Mouse (Mus musculus): Measurements from ENCODE around the gene Nop14.

The Nop14 gene

DNA sequence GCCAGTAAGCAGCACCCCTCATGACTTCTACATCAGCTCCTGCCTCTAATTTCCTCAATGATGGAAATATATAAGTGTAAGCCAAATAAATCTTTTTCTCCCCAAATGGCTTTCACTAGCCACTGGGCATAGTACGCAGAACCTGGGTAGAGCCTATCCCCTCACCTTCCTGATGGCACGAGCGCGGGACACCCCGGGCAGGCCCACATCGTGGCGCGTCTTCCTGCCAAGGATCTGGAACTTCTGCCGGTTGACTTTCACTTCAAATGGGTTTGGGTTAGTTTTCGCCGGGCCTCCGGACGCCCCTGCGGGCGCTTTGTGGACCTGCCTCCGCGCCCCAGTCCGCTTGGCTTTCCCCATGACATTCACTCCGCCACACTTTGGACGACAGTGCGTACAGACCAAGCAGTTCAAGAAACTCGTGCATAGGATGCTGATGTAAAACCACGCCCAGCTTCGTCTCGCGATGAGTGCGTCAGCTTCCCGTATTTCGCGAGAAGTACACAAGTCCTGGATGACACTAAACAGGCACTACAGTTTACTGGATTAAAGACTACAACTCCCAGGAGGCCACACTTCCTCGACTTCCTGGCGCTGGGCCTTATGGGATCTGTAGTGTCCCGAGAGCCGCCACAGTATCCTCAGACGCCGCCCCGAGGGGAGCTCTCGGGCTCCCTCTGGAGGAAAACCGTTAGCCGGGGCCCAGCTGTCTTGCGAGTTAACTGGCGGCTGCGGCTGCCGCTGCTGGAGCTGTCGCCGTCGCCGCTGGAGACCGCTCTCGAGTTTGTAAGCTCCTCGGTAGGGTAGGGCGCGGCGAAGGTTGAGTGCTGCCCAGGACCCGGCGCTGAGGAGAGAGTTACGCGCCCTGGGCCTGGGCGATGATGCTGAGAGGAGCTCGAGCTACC is at the start of gene Nop14, which contains the start of gene Grk4:
Nop14 (minus strand) TSS at position 463 of the 905 bp plus-strand sequence.
Grk4 (plus strand) TSS at position 694 of the 905 bp plus-strand sequence.
- WGBS: under 1% methylated on average over 60 of the region's 60 CpGs

DNA sequence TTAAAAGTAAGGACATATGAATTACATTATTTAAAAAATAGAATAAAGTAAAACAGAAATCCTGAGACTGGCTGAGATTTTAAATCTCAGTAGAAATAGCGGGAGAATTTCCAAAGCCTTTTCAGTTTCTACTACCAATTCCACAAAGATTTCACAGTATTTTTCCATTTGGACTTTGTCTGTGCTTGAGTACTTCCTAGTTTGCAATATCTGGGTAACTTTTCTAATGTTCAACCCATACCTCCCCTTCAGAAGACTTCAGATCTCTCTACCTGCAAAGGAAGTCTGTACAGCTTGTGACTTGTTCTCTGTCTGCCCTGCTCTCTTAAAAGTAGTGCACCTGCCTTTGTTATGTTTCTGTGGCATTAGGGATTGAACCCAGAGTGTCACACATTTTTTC is 48.5 kb upstream of the Nop14 start:
- 98% methylated on average over 1 of the region's 1 CpGs for WGBS

DNA sequence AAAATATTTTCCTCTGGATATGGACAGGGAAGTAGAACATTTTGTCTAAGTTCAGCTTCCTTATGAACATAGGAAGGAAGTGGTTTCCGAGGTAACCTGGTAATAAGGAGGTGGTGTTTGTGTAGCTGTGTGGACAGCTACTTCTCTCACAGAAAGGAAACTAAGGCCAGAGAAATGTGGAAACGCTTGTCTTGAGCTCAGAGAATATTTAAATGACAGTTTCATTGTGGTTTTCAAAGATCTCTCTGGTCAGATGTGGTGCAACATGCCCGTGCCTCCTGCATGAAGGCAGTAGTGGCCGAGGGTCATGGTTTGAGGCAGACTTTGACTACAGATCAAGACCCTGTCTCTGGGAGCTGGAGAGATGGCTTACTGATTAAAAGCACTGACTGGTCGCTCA is 35.6 kb upstream of the Nop14 start:
- 71% methylated on average over 5 of the region's 5 CpGs for WGBS

DNA sequence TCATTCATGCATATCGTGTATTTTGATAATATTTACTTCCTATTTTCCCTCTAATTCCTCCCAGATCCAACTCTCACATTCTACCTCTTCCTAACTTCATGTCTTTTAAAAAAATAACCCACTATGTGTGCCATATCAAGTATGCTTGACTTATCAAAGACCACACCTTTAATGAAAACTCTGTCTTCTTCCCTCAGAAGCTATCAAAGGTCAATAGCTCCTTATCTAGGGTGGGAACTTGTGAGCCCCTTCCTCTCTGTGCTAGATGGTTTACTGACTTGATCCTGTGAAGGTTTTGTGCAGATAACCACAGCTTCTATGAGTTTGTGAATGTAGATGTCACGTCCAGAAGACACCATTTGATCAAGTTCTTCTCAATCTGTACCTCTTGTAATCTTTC is 32.8 kb upstream of the Nop14 start:
- WGBS: 86% methylated on average over 2 of the region's 2 CpGs

DNA sequence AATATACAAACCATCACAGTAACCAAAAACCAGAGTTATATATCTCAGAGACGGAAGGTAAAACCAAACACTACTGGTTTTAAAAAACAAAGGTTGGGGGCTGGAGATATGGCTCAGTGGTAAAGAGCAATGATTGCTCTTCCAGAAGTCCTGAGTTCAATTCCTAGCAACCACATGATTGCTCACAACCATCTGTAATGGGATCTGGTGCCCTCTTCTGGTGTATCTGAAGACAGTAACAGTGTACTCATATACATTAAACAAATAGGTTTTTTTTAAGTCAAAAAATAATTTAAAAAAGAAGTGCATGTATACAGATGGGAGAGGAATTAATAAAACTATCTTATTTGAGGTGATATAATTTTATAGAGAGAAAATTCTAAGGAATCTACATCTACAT is 29.9 kb upstream of the Nop14 start:
- WGBS: 98% methylated on average over 1 of the region's 1 CpGs

DNA sequence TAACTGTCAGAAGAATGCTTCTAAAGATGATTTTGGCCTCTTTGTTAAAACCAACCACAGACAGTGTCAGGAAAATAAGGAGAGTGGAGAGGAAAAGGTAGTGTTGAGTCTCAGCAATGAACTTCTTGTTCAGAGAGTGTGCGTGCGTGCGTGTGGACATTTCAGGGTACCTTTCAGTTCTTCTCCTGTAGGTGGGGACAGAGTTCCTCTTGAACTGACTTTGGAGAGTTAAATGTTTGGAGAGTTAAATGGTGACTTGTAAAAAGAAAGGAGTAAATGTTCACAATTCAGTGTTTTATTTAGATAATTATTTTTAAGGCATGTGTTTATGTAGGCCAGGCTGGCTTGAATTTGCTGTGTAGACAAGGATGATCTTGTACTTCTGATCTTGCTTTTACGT is 10.3 kb upstream of the Nop14 start:
- WGBS: 79% methylated on average over 4 of the region's 4 CpGs

DNA sequence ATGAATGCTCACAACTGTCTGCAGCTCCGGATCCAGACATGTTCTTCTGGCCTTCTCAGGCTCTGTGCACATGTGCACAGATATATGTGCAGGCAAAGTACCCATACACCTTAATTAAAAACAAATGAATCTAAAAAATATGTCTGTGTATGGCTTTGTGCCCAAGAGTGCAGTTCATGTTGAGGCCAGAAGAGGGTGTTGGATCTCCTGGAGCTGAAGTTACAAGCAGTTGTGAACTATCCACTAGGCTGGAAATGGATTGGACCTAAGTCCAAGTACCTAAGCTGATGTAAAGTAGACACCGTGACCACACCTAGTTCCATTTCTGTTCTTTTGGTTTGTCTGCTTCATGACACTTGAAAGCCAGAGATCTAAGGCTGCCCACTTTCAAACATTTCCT is 9.5 kb upstream of the Nop14 start:
- WGBS: 95% methylated on average over 2 of the region's 2 CpGs

DNA sequence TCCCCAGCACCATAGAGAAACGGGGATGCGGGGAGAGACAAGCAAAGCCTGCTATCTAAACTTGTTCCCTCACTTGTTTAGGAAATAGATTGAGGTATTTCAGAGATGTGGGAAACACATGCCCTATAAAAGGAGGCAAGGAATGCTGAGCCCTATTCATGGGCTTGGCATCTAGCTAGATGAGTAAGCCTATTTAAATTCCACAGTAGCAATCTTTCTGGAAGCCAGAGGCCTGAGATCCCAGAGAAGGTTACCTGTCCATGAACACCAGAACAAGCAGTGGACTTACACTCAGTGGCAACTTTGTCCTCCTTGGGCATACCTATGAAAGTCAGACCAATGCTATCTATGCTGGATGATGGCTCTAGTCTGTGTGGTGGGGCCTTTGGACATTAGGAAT is 3.3 kb upstream of the Nop14 start:
- WGBS: 84% methylated on average over 2 of the region's 2 CpGs

DNA sequence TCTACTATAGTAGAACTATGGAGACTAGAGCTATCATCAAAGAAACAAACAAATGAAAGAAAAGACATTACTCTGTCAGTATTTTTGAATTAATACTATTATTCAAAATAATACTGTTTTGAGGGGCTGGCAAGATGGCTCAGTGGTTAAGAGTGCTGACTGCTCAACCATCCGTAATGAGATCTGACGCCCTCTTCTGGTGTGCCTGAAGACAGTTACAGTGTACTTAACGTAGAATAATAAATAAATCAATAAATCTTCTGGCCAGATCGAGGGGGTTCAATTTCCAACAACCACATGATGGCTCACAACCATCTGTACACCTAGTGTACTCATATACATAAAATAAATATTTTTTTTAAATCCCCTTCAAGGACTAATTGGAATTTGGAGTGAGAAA is 2.0 kb upstream of the Nop14 start:
- WGBS: 89% methylated on average over 4 of the region's 4 CpGs

DNA sequence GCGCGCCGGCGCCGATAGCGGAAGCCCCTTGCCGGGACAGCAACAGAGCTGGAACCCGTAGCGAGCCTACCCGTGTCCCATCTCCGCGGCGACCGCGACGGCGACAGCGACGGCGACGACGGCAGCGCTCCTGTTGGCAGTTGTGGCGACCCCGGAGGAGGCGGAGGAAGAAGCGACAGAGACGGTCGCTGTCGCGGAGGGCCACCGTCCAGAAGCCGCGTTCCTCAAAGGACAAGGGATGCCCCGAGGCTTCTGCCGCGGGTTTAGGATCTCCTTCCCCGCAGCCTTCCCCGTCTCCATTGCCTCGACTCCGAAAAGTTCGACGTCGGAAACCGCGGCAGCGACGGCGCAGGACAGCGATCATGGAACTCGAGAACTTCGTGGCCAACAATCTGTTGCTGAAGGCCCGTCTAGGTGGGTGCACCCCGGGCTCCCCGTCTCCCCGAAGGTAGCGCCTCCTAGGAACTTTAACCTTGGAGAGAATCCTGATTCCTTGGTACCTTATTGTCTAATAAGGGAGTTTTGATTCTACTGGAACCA is 713 bp upstream of the Nop14 start:
- WGBS: under 1% methylated on average over 57 of the region's 57 CpGs

DNA sequence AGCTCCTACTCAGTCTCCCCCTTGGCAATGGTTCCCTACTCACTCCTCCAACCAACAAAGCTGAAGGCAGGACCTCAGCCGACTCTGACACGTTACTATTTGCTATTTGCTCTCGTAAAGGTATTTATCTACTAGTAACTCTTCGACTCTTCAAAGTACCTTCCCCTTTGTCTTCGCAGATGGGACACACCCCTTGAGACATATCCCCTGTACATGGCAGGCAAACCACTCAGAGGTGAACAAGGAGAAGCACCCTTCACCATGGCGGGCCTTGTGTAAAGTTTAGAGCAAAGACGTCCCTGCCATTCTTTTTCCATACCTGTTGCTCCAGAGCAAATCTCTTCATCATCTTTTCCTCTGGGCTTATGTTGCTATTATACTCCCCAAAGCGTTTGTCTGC is 2.4 kb downstream of the Nop14 start:
- WGBS: 91% methylated on average over 8 of the region's 8 CpGs

DNA sequence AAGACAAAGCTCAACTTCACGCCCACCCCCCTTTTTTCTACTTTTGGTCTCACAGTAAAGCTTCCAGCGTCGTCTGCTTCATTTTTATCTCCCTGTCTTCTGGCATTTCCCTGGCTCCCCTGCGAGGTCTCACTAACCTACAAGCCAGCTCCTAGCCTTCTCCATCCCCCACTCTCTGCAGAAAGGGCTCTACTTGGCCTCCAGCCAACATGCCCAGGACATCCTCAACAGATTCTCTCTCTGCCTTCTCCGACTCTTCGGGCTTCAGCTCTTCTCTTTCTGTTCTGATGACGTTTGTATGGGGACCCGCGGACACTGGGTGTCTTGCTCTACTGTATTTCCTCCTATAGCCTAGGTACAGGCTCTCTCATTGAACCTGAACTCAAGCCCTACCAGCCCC is 5.1 kb downstream of the Nop14 start:
- WGBS: 61% methylated on average over 9 of the region's 9 CpGs

DNA sequence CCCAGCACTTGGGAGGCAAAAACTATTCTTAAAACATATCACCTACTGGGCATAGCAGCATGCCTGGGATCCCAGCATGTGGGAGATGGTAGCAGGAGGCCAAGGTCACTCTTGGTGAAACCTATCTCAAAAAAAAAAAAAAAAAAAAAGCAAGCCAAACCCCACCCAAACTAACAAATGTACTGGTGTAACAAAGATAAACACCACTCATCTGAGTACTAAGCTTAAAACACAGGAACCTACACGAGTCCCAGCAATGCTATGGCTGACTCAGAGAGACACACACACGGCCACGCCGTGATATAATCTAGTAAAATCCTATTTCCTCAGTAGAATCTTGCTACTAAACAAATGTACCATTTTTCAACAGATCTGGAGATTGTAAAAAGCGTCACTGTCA is 7.0 kb downstream of the Nop14 start:
- WGBS: 91% methylated on average over 5 of the region's 5 CpGs

DNA sequence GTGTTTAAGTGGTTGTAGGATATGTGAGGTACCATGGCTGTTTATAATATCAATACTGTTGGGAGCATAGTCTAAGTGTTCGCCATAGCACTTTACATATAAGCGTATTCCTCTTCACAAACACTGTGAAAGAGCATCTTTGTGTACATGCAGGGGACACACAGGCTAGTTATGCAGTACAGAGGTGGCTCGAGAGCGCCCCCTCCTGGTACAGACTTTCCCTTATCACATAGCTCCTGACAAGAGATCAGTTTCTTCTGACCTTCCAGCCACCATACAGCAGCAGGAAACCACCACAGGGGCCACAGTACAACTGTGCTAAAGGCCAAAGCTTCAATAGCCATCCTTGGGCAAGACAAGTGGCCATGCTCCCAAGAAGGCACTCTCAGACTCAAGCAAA is 12.4 kb downstream of the Nop14 start:
- 33% methylated on average over 4 of the region's 4 CpGs for WGBS

DNA sequence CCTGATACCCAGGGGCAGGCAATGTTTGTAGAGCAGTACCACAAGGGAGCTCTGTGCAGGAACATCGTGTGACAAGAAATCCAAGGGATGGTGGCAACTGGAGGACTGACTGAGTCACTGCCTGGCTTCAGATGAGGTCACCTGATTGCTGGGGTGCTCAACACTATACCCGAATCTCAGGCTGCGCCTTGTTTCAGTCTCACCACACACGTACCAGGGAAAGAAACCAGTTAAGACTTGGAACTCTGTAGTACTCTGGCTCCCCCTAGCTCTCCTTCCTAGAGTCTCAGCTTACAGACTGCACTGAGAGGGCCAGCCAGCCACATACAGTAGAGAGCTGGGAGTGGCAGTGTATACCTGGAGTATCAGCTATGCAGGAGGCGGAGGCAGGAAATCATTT is 17.0 kb downstream of the Nop14 start:
- WGBS: 39% methylated on average over 5 of the region's 5 CpGs

DNA sequence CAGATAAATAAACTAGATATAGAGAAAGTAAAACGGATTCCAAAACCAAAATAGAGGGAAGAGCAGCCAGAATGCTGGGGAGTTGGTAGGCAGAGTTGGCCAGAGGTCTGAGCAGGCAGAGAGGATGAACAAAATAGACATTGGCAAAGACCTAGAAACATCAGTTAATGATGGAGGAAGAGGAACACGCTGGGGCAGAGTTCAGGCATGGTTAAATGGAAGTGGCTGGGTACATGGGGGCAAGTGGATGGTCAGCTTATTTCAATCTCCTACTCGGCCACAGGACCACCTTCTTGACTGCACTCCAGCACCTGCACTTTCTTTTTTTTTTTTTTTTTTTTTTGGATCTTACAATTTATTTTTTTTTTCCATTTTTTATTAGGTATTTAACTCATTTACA is 18.0 kb downstream of the Nop14 start:
- WGBS: 76% methylated on average over 3 of the region's 3 CpGs

DNA sequence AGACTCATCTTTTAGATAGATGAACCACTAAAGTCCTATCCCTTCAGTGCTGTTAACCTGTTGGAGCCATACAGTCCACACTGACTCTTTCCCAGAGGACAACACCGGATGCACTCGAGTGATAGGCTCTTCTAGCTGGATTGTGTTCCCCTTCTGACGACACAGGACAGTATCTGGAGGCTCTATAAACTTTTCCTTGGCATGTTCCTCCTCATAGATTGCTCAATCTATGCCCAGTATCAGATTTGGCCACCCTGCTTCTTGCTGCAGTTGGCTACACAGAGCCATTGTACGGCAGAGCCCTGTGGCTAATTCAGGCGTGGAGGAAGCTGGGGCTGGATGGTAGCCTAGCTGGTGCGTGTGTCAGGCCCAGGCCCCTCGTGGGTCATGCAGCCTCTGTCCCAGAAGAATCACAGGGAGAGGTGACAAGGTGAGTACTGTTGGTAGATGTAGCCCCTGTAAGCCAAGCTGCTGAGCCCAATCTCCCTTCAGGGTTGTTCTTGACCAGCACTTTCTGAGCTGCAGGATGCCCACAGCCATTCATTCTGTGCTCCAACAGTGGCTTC is 22.3 kb downstream of the Nop14 start:
- 71% methylated on average over 7 of the region's 7 CpGs for WGBS

DNA sequence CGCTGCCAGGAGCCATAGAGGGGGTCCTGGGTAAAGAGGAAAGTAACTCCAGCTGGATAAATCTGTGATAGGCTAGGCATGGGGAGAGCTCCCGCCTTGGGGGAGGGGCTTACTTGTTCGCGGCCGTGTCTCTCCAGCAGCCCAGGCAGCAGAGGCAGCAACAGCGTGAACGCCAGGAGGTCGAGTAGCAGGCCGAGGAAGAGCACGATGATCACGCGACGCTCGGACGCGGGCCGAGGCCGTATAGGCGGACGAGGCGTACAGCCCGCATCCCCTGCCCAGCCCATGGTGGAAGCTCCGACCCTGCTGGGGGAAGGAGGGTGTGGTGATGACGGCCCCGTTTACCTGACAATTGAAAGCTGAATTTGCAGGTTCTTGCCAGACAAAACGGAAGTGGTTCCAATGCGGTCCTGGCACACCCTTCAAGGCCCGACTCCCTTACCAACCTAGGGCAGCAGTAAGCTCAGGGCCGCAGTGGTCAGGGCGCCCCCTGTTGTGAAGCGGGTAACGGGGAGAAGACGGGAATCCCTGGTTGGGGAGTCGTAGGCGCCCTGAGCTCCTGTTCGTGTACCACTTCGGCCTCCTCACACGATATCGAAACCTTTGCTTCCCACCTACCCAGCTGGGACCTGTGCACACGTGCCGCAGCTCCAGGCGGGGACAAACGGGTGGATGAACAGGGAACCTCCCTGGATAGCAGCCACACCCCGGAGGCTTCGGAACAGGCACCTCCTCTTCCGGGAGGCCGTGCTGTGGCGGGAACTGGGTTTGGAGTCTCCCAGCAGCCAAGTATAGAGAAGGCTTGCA is 23.3 kb downstream of the Nop14 start, which contains the start of gene Mfsd10:
Mfsd10 (minus strand) TSS at position 732 of the 807 bp plus-strand sequence.
- WGBS: under 1% methylated on average over 48 of the region's 48 CpGs

DNA sequence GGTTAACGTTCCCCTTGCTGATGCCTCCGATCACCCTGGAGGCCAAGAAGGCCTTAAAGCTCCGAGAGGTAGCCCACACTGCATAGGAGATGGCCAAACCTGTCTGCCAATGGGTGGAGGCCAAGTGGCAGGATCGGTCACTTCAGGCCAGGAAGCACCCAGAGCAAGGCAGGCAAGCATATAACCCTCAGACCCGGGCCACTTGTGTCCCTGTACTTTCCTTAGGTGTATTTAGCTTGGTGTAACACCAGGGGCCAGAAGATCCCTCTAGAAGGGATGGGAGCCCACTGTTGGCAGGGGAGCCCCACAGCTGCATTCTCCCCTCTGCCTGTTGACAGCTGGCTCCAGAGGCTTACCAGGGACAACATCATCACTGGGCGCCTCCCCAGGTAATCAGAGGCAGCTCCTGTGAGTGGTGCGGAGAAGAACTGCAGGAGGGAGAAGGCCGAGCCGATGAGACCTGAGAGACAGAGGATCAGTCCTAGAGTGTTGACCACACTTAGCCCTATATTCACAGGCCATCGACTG is 24.2 kb downstream of the Nop14 start:
- WGBS: 59% methylated on average over 10 of the region's 10 CpGs

DNA sequence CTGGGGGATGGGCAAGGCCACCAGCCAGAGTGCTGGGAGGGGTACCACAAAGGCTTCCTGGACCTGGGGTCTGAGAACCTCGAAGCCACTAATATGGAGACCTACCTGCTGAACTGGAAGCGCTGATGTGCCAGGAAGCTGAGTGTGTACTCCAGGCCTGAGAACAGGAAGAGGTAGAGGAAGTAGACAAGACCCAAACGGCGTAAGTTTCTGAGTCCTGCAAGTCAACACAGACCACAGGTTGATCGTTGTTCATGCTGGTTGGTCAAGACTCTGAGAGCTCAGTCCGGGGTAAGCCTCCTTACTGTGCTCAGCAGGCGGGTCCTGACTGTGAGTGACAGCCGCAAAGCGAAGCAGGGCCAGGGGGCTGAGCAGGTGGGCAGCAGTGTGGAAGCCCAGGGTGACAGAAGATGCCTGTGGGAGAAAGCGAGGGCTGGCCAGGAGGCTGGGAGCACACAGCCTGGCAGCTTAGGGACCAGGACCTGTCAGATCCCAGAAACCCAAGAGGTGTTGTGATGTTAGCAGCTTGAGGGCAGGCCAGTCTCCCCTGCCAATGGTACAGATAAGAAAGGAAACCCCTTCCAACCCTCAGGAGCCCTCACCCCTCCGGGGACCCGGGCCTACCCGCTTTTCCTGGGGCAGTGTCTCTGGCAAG is 25.1 kb downstream of the Nop14 start:
- 86% methylated on average over 13 of the region's 13 CpGs for WGBS

DNA sequence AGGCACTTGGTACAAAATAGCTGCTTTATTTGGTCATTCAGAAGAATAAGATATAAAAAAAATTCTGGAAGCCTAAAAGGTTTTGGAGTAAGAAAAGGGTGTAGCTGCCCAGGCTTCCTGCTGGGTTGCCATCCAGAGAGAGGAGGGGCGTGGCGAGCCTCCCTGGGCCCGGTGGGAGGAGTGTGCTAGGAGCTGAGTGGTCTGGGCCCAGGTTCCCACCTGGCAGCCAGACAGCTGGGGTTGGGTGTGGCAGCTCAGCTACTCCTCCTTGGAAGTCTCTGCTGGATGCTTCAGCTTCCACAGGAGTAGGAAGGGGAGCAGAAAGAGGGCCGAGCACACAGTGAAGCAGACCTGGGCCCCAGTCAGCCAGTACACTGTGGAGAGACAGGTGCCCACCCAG is 26.3 kb downstream of the Nop14 start:
- 45% methylated on average over 4 of the region's 4 CpGs for WGBS

Data from cerebral cortex, adult 2 months (tissue).